Mouse (Mus musculus) lung, postnatal 14 days (tissue): ENCODE data around the gene Tmem170b.
"Not testable (repeated sequence)": the region's sequence is repeated elsewhere in the genome, so short reads cannot be mapped to it uniquely, and the experiment has no call there.

ENCODE experiments used
- DNase-seq: peaks from one replicate; pipeline ENCODE4 v3.0.0; 2021

Gene Tmem170b

GRCm38 (mm10) chr13:41670386-41671130, 64.9 kb downstream of the Tmem170b start:
- DNase-seq: no peak

GRCm38 (mm10) chr13:41671136-41671705, 65.5 kb downstream of the Tmem170b start:
- DNase-seq: no peak

GRCm38 (mm10) chr13:41672904-41673303, 67.2 kb downstream of the Tmem170b start:
- DNase-seq: not testable (repeated sequence)

- no peak for DNase-seq
Measured at GRCm38 (mm10) chr13:41673541-41673940, 67.8 kb downstream of the Tmem170b start.

- DNase-seq: not testable (repeated sequence)
Measured at GRCm38 (mm10) chr13:41674608-41675007, 68.9 kb downstream of the Tmem170b start.

GRCm38 (mm10) chr13:41675498-41675897, 69.8 kb downstream of the Tmem170b start:
- DNase-seq: no peak

GRCm38 (mm10) chr13:41675966-41676835, 70.5 kb downstream of the Tmem170b start:
- no peak for DNase-seq

GRCm38 (mm10) chr13:41676836-41677186, 71.1 kb downstream of the Tmem170b start:
- no peak for DNase-seq

- DNase-seq: no peak
Measured at GRCm38 (mm10) chr13:41680854-41681549, 75.3 kb downstream of the Tmem170b start.

- DNase-seq: no peak
Measured at GRCm38 (mm10) chr13:41682341-41683119, 76.8 kb downstream of the Tmem170b start.

GRCm38 (mm10) chr13:41683356-41684012, 77.8 kb downstream of the Tmem170b start:
- DNase-seq: no peak

- no peak for DNase-seq
Measured at GRCm38 (mm10) chr13:41685499-41685898, 79.8 kb downstream of the Tmem170b start.

- no peak for DNase-seq
Measured at GRCm38 (mm10) chr13:41689055-41689454, 83.3 kb downstream of the Tmem170b start.

GRCm38 (mm10) chr13:41689598-41690045, 83.9 kb downstream of the Tmem170b start:
- peak; percentile 39 for DNase-seq
